Mouse (Mus musculus): ENCODE measurements around the gene R3hdm1. TPM values are rescaled to one million over a fixed set of nuclear protein-coding genes. Genes with fewer than 3 reads are reported as not detected.

R3hdm1 gene
- 39.3 and 46.2 TPM in 2 replicates for polyA plus RNA-seq (2011; ENCODE audit: insufficient read depth, insufficient read length, low replicate concordance, missing spikeins)

- no peaks in the 10 kb centered on the region; the same call in 1 of the 2 replicates for H3K4me1 ChIP-seq (ENCODE audit: control insufficient read depth, insufficient read depth, low read length)
- peak within 1 kb of the TSS; percentile 82 for H3K27ac ChIP-seq (ENCODE audit: control insufficient read depth, insufficient read depth, low read depth, low read length, poor library complexity)
- TF ChIP-seq CTCF (IDR thresholded peaks at IDR 0.05; ENCODE audit: control insufficient read depth, insufficient read depth, low read length) (no peak), POLR2A (IDR thresholded peaks at IDR 0.05; ENCODE audit: borderline replicate concordance, control insufficient read depth, low read depth, low read length) (peak; percentile 78; the same call in 1 of the 2 replicates)
- WGBS = under 1% methylated on average over 43 of the region's 43 CpGs
- peak within 1 kb of the TSS; percentile 88 for H3K4me3 ChIP-seq (replicated peaks; ENCODE audit: control insufficient read depth, low read depth, low read length)
Measured at GRCm38 (mm10) chr1:128102641-128103461, at the start of gene R3hdm1, which contains the start of gene Zranb3. Gene R3hdm1 (plus strand): TSS chr1:128103301. Gene Zranb3 (minus strand): TSS chr1:128103047.

- H3K4me3 ChIP-seq (replicated peaks; ENCODE audit: control insufficient read depth, low read depth, low read length) = no peak overlapping the region
- H3K27ac ChIP-seq (ENCODE audit: control insufficient read depth, insufficient read depth, low read depth, low read length, poor library complexity) = no peak overlapping the region
- no peak for TF ChIP-seq POLR2A (IDR thresholded peaks at IDR 0.05; ENCODE audit: borderline replicate concordance, control insufficient read depth, low read depth, low read length)
- no peak for TF ChIP-seq CTCF (IDR thresholded peaks at IDR 0.05; ENCODE audit: control insufficient read depth, insufficient read depth, low read length)
- H3K4me1 ChIP-seq (ENCODE audit: control insufficient read depth, insufficient read depth, low read length) = no peaks in the 10 kb centered on the region
- WGBS = 72% methylated on average over 4 of the region's 4 CpGs
Measured at GRCm38 (mm10) chr1:128057269-128057668, 45.8 kb upstream of the R3hdm1 start.

- 89% methylated on average over 5 of the region's 5 CpGs for WGBS
Measured at GRCm38 (mm10) chr1:128058625-128059024, 44.5 kb upstream of the R3hdm1 start.

GRCm38 (mm10) chr1:128060655-128061344 is 42.3 kb upstream of the R3hdm1 start:
- 78% methylated on average over 8 of the region's 8 CpGs for WGBS
- H3K4me3 ChIP-seq (replicated peaks; ENCODE audit: control insufficient read depth, low read depth, low read length) = no peak overlapping the region
- H3K4me1 ChIP-seq (ENCODE audit: control insufficient read depth, insufficient read depth, low read length) = no peaks in the 10 kb centered on the region
- no peak overlapping the region for H3K27ac ChIP-seq (ENCODE audit: control insufficient read depth, insufficient read depth, low read depth, low read length, poor library complexity)
- no peak for TF ChIP-seq CTCF (IDR thresholded peaks at IDR 0.05; ENCODE audit: control insufficient read depth, insufficient read depth, low read length)
- TF ChIP-seq POLR2A (IDR thresholded peaks at IDR 0.05; ENCODE audit: borderline replicate concordance, control insufficient read depth, low read depth, low read length) = no peak

More at GRCm38 (mm10) chr1:128058625-128059024, 44.5 kb upstream of the R3hdm1 start:
- TF ChIP-seq CTCF (IDR thresholded peaks at IDR 0.05; ENCODE audit: control insufficient read depth, insufficient read depth, low read length) = no peak
- TF ChIP-seq POLR2A (IDR thresholded peaks at IDR 0.05; ENCODE audit: borderline replicate concordance, control insufficient read depth, low read depth, low read length) = no peak
- Histone ChIP-seq H3K4me1 (ENCODE audit: control insufficient read depth, insufficient read depth, low read length) (no peaks in the 10 kb centered on the region), H3K27ac (ENCODE audit: control insufficient read depth, insufficient read depth, low read depth, low read length, poor library complexity) (no peak overlapping the region), H3K4me3 (replicated peaks; ENCODE audit: control insufficient read depth, low read depth, low read length) (no peak overlapping the region)

- H3K4me3 ChIP-seq (replicated peaks; ENCODE audit: control insufficient read depth, low read depth, low read length) = no peak overlapping the region
- H3K27ac ChIP-seq (ENCODE audit: control insufficient read depth, insufficient read depth, low read depth, low read length, poor library complexity) = no peak overlapping the region
- whole genome bisulfite sequencing = 84% methylated on average over 1 of the region's 1 CpGs
- H3K4me1 ChIP-seq (ENCODE audit: control insufficient read depth, insufficient read depth, low read length) = no peaks in the 10 kb centered on the region
- TF ChIP-seq CTCF (IDR thresholded peaks at IDR 0.05; ENCODE audit: control insufficient read depth, insufficient read depth, low read length) = no peak
- no peak for TF ChIP-seq POLR2A (IDR thresholded peaks at IDR 0.05; ENCODE audit: borderline replicate concordance, control insufficient read depth, low read depth, low read length)
Measured at GRCm38 (mm10) chr1:128061401-128061800, 41.7 kb upstream of the R3hdm1 start.

- no peak overlapping the region for H3K4me3 ChIP-seq (replicated peaks; ENCODE audit: control insufficient read depth, low read depth, low read length)
Measured at GRCm38 (mm10) chr1:128062167-128062566, 40.9 kb upstream of the R3hdm1 start.

GRCm38 (mm10) chr1:128064716-128065115 is 38.4 kb upstream of the R3hdm1 start:
- H3K4me1 ChIP-seq (ENCODE audit: control insufficient read depth, insufficient read depth, low read length) = peaks cover 2% of the 10 kb centered on the region; the same call in 1 of the 2 replicates
- H3K4me3 ChIP-seq (replicated peaks; ENCODE audit: control insufficient read depth, low read depth, low read length) = no peak overlapping the region
- TF ChIP-seq POLR2A (IDR thresholded peaks at IDR 0.05; ENCODE audit: borderline replicate concordance, control insufficient read depth, low read depth, low read length) (no peak), CTCF (IDR thresholded peaks at IDR 0.05; ENCODE audit: control insufficient read depth, insufficient read depth, low read length) (no peak)
- no peak overlapping the region for H3K27ac ChIP-seq (ENCODE audit: control insufficient read depth, insufficient read depth, low read depth, low read length, poor library complexity)
- WGBS = 92% methylated on average over 6 of the region's 6 CpGs

More at GRCm38 (mm10) chr1:128062167-128062566, 40.9 kb upstream of the R3hdm1 start:
- WGBS = 59% methylated on average over 1 of the region's 1 CpGs
- TF ChIP-seq CTCF (IDR thresholded peaks at IDR 0.05; ENCODE audit: control insufficient read depth, insufficient read depth, low read length) (no peak), POLR2A (IDR thresholded peaks at IDR 0.05; ENCODE audit: borderline replicate concordance, control insufficient read depth, low read depth, low read length) (no peak)
- no peak overlapping the region for H3K27ac ChIP-seq (ENCODE audit: control insufficient read depth, insufficient read depth, low read depth, low read length, poor library complexity)
- no peaks in the 10 kb centered on the region for H3K4me1 ChIP-seq (ENCODE audit: control insufficient read depth, insufficient read depth, low read length)

GRCm38 (mm10) chr1:128068945-128069397 is 34.1 kb upstream of the R3hdm1 start:
- TF ChIP-seq CTCF (IDR thresholded peaks at IDR 0.05; ENCODE audit: control insufficient read depth, insufficient read depth, low read length) (no peak), POLR2A (IDR thresholded peaks at IDR 0.05; ENCODE audit: borderline replicate concordance, control insufficient read depth, low read depth, low read length) (no peak)
- Histone ChIP-seq H3K4me3 (replicated peaks; ENCODE audit: control insufficient read depth, low read depth, low read length) (no peak overlapping the region), H3K27ac (ENCODE audit: control insufficient read depth, insufficient read depth, low read depth, low read length, poor library complexity) (no peak overlapping the region), H3K4me1 (ENCODE audit: control insufficient read depth, insufficient read depth, low read length) (peaks cover 2% of the 10 kb centered on the region; the same call in 1 of the 2 replicates)
- 64% methylated on average over 2 of the region's 2 CpGs for WGBS

Measured in bone marrow, adult 2 months (tissue).